Mouse (Mus musculus) layer of hippocampus, adult 9-10 months (tissue): ENCODE results near the gene Milr1.
"Not testable (repeated sequence)": the region's sequence is repeated elsewhere in the genome, so short reads cannot be mapped to it uniquely, and the experiment has no call there.

ENCODE experiments used
- DNase-seq: peaks from one replicate; pipeline ENCODE4 v3.0.0; 2022; ENCODE audit warnings: low spot score

Milr1 gene

DNA sequence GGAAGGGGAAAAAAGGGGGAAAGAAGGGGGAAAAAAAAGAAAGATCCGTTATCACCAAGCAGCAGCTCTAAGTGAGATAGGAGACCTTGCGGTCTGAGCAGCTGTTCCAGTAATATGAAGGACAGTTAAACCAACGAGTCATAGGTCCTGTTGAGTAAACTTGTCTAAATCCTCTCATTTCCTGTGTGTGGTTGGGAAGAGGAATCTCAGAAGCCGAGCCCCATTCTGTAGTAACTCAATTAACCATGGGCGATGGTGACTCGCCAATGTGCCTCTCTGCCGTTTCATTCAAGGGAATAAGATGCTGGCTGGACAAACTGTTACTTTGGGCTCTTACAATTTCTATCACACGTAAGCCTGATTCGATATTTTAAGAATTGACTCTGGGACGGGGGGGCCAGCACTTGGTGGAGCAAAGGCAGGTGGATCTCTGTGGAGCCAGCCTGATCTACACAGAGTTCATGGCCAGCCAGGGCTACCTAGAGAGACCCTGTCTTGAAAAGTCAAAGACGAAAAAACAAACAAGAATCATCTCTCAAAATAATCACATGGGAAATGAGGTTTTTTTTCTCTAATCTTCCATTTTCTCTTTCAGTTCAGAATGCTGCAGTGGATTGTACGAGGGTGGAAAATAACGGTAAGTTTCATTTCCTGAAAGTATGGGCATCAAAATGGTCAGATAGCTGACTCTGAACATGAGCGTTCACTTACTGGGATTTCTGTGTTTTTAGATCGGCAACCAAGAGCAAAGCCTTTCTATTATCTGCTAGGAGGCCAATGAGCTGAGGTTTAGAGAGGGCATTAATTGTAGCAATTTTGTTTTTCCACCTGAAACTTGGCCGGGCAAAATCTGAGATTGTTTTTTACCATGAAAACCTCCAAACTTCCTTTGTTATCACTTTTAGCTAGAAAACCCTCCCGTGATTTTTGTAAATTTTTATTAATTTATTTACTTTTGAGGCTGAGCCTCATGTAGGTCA, at the start of gene Milr1:
Gene Milr1, plus strand, starts transcription at position 188 of the 980 bp plus-strand sequence.
- DNase-seq: no peak

DNA sequence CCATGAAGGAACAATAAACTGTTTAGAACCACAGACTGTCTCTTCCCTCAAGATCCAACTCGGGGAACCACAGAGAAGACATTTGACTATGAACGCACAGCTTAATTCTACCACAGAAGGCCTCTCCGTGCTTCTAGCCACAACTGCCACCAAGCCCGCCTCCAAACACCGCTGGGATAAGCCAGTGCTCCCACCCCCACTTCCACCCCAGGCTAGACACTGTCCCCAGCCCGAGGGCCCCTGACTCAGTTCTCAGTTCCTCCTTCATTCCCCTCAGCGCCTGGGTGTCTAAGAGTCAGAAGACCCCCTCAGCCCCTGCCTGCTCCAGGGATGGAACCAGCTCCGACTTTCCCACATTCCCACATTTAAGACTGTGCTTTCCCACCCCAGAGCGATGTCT, 49.4 kb upstream of the Milr1 start:
- DNase-seq: no peak

DNA sequence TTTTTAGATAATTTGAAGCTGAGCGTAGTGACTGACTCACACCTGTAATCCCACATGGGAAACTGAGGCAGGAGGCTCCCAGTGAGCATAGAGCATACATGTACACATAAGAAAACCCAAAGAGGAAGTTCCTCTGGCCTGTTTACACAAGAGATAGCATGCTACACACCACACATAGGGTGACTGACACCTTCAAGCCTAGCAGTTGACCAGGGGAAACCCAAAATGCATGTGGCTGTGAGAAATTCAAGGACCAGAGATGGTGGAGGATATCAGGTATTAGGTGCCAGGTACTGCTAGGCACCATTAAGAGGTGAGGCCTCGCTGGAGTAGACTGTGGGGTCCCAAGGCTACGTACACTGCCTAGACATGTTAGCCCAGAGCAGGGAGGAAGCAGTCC, 48.4 kb upstream of the Milr1 start:
- DNase-seq: no peak

GRCm38 (mm10) chr11:106703931-106704330, 47.1 kb upstream of the Milr1 start:
- DNase-seq: no peak

- no peak for DNase-seq
Measured at GRCm38 (mm10) chr11:106704399-106705111, 46.5 kb upstream of the Milr1 start.

- DNase-seq: no peak
Measured at GRCm38 (mm10) chr11:106706212-106706611, 44.8 kb upstream of the Milr1 start.

DNA sequence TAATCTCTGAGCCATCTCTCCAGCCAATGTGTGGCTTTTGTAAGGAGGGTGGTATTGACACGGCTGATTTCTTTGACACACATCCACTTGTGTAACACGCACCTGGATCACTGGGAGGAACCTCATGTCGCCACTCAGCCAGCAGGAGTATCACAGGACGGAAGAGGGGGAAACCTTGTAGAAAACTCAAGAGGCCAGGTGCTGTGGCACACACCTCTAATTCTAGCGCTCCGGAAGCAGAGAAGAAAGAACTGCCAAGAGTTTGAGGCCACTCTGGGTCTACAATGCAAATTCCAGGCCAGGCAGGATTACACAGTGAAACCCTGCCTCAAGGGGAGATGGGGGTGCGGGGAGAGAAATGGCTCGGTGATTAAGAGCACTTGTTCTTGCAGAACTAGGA, 43.9 kb upstream of the Milr1 start:
- no peak for DNase-seq

DNA sequence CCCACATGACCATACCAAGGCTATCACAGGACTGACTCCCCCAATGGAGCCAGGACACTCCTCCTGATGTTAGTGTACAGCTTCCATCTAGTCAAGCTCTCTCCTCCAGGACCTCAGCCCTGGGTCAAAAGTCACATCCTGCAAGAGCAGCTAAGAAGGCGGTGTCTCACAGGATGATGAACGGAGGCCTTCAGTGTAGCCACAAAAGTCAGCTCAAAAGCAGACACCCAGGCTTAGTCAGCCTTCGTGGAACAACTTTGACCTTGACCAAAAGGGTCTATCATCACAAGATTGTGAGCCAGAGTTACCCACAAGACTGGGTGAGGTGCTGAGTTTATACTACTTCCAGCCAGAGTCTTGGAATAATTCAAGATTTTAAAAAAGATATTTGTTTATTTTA, 43.2 kb upstream of the Milr1 start:
- no peak for DNase-seq

GRCm38 (mm10) chr11:106709227-106709985, 41.6 kb upstream of the Milr1 start:
- no peak for DNase-seq

DNA sequence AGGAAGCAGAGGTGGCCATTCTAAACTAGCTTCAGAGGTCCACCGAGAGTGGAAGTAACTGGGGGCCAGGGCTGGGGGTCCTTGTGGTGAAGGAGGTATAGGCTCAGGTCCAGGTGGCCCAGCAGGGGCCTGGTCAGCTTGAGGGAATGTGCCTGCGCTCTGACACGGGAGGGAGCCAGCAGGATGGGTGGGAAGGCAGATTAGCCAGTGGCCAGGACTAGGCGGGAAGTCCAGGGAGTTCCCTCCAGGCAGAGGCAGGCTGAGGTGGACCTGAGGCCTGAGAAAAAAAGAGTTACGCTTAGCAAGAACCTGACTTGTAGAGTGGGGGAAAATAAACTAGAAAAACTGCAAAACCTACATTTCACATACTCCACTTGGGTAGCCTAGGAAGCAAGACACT, 40.2 kb upstream of the Milr1 start:
- no peak for DNase-seq

- no peak for DNase-seq
Measured at GRCm38 (mm10) chr11:106715066-106715465, 36.0 kb upstream of the Milr1 start.

GRCm38 (mm10) chr11:106716568-106716967, 34.5 kb upstream of the Milr1 start:
- DNase-seq: no peak

- no peak for DNase-seq
Measured at GRCm38 (mm10) chr11:106720379-106720778, 30.6 kb upstream of the Milr1 start.

- DNase-seq: no peak
Measured at GRCm38 (mm10) chr11:106722831-106723361, 28.1 kb upstream of the Milr1 start.

DNA sequence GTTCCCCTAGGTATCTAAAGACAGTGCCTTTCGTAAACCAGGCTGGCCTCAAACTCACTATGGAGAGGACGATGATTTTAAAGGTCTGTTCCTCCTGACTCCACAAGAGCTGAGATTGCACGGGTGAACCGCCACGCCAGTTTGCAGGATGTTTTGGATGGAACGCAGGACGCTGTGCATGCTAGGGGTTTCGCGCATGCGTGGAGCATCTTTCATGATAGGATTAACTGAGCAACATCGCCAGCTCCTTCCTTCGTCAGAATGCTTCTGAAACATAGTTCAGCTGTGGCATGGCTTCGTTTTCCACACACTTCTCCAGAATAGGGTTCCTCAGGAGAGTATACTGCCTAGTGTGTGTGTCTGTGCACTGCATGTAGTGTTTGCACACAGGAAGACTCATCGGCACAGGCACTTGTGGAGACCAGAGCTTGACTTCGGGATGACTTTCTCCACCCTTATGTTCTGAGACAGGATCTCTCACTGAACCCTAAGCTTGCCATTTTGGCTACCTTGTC, 27.4 kb upstream of the Milr1 start:
- DNase-seq: no peak

GRCm38 (mm10) chr11:106724176-106724915, 26.7 kb upstream of the Milr1 start:
- DNase-seq: no peak

- DNase-seq: not testable (repeated sequence)
Measured at GRCm38 (mm10) chr11:106724916-106725235, 26.1 kb upstream of the Milr1 start.

DNA sequence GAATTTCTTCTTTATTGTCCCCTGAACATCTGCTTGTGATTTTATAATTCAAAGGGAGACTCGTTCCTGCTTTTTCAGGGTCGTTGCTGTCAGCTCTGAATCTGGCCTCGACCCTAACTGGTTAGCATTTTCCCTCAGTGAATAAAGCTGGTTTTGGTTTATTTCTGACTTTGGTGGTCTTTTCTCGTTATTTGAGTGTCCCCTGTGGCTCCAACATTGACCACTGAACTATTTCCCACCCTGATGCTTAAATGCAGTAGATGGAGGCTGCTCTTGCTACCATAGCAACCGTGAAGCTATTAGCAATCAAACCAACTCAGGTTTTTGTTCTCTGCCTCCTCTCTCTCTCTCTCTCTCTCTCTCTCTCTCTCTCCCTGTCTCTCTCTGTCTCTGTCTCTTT, 23.1 kb upstream of the Milr1 start:
- DNase-seq: no peak

GRCm38 (mm10) chr11:106728402-106729366, 22.3 kb upstream of the Milr1 start:
- DNase-seq: no peak

- DNase-seq: no peak
Measured at GRCm38 (mm10) chr11:106729656-106730055, 21.4 kb upstream of the Milr1 start.
